Mouse (Mus musculus) cerebellum, postnatal 14 days (tissue): Measurements from ENCODE around the gene Ankzf1.

Experiments used
- DNase-seq, 2 experiments: peaks; one replicate each; pipeline ENCODE4 v3.0.0; 2021; ENCODE audit warnings: mixed read lengths in 2 of 2

Gene Ankzf1

DNA sequence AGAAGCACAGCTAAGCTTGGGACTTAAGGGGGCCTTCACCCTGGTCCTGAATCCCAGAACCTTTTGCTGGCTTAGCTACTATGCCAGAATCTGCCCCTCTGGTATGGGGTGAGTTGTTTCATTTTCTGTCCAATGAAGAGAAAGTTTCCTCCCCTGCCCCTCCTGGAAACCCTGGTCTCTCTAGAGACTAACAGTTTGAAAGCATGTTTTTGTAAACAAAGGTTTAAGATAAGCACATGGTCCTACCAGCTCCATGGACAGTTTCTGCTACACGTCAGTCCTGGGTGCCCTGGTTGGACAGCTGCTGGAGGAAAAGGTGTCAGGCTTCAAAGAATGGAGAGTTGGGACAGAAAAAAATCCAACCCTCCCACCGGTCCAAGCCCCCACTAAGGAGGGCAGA, 1.4 kb upstream of the Ankzf1 start:
- no peak for DNase-seq

DNA sequence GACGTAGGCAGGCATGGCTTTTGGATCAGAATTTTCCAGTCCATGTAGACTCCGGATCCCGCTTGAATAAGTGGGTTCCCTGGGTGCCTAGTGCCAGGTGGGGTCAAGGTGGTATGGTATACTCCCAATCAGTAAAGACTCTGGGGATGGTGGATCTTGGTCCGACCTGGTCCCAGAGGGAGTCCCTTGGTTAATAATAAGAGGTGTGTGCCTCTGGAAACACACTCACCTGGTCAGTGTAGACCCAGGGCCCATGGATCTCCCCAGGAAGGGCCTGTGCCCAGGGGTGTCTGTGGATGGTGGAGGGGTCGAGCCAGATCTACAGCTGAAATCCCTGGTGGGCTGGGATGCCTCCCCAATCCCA, 711 bp upstream of the Ankzf1 start:
- no peak for DNase-seq

DNA sequence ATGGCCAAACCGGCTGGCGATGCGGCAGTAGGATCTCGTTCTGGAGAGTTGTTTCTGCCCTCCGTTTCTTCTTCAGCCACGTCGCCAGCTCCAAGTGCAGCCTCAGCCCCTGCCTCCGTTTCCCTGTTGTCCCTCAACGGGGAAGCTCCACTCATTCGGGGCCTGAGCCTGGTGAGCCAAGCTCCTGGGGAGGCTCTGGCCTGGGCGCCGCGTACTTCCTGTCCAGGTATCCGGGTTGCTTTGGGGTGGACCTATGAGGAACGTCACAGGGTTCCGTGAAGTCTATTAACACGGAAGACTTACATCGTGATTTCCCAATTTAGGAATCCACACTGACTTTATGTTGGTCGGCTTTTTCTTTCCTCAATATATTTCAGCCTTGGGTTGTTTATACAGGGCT, 501 bp downstream of the Ankzf1 start:
- peak in 1 of 2 experiments; percentile 45 for DNase-seq

DNA sequence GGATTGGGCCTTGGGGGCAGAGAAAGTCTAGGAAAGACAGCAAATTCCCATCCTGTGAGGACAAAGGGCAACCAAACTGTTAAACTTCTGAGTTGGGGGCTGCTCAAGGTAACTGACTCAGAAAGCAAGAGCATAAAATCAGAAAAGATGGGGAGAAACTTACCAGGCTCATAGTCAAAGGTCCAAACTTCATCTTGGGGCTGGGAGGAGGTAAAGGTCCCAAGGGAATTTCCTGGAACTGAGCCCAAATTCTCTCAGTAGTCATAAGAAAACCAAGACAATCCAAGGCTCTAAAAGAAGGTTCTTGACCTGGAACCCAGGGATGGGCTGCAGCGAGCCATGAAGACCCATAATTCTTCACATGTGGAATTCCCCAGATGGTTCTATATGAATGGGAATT, 9.3 kb downstream of the Ankzf1 start:
- no peak for DNase-seq

DNA sequence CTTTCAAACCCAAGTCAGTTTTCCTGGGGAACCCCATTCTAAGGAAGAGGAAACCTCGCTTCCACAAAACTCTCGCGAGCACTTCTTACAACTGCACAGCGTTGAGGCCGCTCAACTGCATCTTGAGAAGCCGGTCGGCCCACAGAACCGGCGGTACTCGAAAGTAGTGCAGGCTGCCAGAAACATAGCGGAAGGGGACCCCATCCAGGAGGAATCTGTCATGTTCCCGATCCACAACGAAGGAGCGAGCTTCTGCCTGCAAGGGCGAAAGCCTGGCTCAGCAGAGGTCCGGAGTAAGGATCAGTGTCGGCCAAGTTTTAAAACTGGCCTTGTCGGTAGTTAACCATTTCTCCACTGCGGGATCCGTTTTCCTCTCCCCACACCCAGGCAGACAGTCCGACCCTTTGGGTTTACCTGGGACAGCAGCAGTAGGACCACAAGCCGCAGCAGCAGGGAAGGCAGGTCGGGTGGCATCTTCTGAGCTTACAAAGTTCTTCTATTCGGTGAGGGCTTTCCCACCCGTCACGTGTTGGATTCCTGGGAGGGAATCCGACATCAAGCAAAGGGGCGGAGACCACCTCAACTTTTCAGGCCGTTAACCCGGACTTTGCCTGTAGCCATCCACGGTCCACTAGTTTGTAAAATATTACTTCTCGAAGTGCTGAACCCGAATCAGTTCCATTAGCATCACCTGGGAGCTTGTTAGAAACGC, 17.2 kb downstream of the Ankzf1 start:
- DNase-seq: no peak

DNA sequence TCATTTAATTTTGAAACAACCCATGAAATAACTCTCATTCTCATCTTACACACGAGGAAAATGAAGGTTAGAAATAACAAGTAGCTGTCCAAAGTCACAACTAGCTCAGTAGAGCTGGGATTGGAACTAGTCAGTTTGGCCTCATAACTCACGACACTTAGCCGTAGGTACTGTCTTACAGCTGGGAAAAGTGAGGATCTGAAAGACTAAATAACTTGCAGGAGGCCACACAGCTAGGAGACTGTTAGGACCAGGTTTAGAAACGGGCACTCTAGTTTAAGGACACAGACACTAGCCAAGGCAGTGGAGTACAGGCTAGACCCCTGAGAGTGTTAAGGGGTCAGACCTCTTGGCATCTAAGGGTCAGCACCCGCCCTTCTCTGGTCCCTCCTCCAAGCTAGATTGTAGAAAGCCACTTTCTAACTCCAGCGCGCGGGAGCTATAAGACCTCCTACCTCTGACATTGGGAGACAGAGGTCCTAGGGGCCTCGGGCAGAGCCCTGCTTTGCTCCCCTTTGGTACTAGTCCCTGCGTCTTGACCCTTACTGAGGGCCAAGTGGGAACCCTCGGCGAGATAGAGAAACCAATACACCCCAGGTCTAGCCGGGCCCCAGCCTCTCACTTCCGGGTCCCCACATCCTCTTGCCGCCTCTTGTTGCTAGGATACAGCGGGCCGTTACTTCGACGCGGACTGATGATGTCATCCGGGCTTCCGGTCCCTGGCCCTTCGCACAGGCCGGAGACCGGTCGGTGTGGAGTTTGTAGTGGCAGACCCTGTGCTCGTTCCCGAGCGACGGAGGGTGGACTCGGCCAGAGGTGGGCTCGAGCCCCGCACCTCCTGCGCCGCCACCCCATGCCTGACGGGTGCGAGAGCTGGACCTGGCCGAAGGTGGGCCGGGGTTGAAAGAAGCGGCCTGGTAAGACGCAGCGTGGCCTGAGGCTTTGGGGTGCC, 18.5 kb downstream of the Ankzf1 start, which contains the start of the genes Glb1l and Stk16:
Gene Glb1l (minus strand): TSS at position 678 of the 952 bp plus-strand sequence.
Gene Stk16 (plus strand): TSS at position 703 of the 952 bp plus-strand sequence.
- DNase-seq: peak; percentile 97 to 98

DNA sequence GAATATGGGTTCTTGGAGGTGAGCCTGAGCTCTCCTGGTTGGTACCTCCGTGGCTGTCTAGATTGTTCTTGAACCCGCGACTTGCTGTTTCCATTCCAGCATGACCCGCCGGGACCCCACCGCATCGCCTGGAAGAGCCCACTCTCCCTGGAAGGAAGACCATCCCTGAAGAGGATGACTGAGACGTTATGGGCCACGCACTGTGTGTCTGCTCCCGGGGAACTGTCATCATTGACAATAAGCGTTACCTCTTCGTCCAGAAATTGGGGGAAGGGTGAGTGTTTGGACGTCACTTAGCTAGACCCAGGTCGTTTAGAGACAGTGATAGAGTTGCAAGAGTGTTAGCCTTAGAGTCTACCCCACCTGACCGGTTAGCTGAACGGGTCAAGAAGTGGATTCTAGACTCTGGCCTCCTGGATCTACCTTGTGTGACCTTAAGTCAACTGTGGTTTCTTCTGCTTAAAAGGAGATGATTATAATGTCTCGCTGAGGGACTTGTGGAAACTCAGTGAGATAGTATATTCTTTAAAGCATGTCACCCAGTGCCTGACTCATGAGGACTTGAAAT, 19.3 kb downstream of the Ankzf1 start:
- no peak for DNase-seq

DNA sequence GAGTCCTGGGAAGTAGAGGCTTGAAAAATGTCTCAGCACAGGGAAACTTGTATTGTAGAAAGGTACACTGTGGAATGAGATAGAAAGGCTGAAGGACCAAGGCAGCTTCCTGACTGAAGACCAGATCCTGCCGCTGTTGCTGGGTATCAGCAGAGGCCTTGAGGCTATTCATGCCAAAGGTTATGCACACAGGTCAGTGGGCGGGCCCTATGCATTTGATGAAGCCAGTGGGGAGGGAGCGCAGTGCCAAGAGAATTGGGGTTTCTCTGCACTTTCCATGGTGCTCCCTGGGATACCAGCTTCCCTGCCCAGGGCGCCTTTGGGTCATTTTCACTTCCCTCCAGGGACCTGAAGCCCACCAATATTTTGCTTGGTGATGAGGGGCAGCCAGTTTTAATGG, 20.6 kb downstream of the Ankzf1 start:
- no peak for DNase-seq

DNA sequence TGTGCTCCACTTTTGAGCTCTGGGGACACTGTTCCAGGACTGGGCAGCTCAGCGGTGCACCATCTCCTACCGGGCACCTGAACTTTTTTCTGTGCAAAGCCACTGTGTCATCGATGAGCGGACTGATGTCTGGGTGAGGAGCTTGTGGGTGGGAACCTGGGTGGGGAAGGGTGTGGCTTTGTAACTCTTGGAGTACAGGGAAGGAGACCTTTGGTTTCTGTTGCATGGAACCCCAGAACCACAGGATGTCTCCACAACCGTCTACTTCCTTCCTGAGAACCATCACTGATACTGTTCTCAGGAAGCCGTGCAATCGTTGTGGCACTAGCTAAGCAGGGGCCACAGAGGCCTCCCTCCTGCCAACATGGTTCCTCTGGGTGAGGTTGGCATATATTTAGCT, 21.1 kb downstream of the Ankzf1 start:
- DNase-seq: no peak

DNA sequence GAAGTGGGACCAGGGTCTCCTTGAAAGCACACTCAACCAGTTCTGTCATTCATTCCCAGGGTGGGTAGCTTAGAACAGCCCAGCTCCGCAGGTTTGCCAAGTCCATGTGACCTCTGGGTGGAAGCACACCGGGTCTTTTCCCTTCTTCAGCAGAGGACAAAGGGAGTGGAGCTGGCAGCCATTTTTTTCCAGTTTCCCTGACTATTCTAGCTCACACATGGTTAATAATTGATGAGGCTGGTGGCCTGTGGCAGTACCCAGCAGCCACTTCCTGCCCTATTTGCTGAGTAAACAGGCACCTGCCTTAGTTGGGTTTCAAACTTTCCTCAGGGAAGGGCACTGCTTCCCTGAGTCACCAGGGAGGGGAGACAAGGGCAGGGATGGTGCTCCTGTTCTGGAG, 22.5 kb downstream of the Ankzf1 start:
- DNase-seq: no peak

DNA sequence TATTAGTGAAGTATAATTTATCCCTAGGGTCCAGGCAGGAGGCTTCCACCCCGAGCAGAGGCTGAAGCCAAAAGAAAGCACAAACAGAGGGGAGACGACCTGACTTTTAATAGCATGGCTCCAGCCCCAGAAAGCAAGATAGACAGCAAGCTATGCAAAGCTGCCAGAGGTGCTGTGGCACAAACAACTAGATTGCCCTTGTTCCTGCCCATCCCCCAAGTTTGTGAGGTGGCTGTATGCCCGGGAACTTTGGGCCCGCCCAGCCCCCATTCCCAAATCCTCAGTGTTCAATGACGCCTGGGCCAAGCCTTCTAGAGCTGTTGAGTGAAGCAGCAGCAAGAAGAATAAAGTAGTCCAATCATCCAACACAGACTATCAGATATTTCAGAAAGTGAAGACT, 22.9 kb downstream of the Ankzf1 start:
- peak; percentile 50 to 53 for DNase-seq

DNA sequence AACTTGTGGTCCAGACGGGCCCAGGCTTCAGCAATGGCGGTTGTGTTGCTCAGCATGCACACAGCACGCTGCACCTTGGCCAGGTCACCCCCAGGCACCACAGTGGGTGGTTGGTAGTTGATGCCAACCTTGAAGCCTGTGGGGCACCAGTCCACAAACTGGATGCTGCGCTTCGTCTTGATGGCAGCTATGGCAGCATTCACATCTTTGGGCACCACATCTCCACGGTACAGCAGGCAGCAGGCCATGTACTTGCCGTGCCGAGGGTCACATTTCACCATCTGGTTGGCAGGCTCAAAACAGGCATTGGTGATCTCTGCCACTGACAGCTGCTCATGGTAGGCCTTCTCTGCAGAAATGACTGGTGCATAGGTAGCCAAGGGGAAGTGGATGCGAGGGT, 23.8 kb downstream of the Ankzf1 start:
- DNase-seq: peak in 1 of 2 experiments; percentile 44

DNA sequence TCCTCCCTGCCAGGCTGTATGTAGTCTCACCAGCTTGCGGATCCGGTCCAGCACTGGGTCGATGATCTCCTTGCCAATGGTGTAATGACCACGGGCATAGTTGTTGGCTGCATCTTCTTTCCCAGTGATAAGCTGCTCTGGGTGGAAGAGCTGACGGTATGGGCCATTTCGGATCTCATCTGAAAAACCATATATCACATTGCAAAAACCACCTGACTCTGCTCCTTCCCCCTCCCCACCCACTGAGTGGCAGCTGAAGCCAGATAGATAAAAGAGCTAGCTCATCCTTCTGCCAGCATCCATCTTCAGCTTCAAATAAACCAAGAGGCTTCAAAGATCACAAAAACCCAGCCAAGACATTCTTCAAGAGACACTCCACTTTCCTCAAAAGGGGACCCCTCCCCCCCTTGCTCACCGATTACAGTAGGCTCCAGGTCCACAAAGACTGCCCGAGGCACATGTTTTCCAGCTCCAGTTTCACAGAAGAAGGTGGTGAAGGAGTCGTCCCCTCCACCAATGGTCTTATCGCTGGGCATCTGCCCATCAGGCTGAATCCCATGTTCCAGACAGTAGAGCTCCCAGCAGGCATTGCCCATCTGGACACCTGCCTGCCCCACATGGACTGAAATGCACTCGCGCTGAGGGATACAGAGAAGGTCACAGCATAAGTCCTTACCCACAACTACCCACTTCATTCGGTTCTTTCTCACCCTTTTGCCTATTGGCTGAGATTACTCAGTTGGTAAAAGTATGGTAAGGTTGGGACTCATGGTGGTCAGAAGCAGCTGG, 25.0 kb downstream of the Ankzf1 start:
- peak; percentile 58 to 62 for DNase-seq

DNA sequence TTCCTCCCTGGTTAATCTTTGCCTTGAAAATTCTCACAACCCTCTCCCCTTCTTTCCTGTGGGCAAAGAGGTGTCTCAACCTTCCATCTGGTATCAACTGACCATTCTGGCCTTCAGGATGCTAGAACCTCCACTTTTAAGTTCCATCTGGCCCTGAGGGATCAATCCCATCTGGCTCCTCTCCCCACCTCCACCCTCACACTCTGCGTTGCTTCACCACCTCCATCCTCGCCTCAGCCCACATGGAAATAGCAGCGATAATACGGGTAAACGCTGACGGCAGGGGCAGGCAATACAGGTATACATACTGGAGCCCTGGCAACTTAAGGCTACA, 25.9 kb downstream of the Ankzf1 start:
- no peak for DNase-seq

DNA sequence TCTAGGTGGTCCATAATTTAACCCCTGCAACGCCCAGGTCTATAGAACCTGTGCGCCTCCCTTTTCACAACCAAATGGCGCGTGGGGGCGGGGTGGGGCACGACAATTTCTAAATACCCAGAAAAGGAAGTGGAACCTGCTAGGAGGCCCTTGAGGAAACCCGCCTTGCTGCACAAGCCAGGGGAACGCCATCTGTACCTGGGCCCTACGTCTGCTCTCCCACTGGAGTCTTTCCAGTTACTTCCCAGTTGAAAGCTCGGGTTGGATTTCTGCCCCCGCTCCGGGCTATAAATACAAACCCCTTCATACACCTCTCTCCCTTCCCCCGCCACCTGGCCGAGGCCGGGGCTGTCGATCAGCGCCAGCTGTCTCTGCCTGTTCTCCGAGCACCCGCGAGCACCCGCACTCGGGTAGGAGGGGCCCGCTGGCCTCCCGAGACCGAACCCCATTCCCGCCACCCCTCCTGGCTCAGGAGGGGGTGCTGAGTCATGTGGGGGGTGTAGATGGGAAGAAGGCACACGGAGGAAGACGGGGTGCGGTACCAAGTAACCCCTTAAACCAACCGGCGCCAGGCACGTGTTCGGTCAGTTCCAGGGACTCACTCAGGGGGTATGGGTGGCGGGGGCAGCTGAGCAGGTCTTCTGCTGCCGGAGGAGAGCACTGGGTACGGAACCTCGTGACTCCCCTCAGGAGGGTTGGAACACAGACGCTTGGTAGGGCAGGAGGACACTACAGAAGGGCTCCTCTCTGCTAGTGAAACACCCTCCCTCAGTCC, 26.5 kb downstream of the Ankzf1 start:
- peak; percentile 93 for DNase-seq

DNA sequence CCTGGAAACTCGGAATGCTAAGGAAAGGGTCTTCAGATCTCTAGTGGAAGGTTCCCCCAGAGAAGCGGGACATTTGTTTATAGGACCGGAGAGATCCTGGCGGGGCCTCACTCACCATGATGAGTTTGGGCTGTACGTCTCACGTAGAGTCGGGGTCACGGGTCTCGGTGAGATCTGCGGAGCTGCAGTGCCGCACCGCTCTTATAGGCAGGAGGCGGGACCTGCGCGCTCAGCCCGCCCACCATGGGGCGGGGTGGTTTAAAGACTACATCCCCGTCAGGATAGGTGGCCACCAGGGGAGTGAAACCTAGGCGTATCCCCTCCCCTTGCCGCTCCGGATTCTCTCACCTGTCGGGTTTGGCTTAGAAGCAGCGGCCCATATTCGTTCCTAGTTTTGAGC, 27.1 kb downstream of the Ankzf1 start:
- peak; percentile 97 for DNase-seq

DNA sequence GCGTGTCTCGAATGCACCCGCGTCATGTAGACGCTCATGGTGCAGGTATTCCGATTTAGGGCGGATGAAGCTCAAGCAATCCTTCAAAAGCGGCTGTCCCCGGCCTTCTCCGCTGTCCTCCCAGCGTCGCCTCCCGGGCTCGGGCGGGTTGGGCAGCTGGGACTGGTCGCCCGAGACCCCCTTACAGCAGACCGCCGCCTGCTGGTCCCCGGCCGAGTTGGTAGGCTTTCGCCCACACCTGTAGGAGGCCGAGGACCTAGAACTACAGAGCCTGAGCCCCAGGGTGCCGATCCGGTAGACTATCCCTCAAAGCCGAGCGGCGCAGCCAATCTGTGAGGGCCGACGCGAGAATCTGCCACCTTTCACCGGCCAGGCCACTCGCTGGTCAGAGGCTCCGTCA, 27.6 kb downstream of the Ankzf1 start, which contains the start of gene Tuba4a:
Gene Tuba4a (minus strand): TSS at position 335 of the 400 bp plus-strand sequence.
- peak in 1 of 2 experiments; percentile 80 for DNase-seq

DNA sequence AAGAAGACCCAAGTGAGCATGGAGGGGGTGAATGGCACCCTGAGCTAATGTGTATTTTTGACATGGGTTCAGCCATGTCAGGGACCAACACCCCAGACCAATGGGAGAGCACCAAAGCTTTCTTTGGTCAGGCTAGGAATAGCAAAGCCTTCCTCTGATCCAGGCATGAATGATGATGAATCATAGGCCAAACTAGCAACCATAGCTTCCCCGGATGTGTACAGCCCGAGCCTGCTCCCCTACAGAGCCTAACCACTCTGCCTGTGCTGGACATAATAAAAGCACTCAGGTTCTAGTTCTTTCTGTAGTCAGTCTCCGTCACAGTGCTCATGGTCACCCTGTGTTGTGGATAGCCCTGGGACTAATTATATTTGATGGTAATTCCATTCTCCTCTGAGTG, 29.6 kb downstream of the Ankzf1 start:
- DNase-seq: no peak

DNA sequence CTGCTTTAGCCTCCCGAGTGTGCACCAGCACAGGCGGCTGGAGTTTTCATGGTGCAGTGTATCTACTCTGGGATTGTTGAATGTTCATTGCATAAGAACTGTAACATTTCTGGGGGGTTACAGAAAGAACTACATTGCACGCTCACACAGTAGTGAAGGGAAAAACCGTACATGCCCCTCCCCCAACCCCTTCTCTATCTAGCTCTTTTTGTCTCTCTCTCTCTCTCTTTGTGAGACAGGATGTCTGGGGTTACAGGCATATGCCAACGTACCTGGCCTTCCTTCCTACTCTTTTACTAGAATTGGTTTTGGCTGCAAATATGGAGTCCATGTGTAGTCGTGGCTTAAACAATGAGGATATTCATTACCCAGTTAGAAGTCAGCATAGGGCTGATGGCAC, 31.0 kb downstream of the Ankzf1 start:
- DNase-seq: no peak

DNA sequence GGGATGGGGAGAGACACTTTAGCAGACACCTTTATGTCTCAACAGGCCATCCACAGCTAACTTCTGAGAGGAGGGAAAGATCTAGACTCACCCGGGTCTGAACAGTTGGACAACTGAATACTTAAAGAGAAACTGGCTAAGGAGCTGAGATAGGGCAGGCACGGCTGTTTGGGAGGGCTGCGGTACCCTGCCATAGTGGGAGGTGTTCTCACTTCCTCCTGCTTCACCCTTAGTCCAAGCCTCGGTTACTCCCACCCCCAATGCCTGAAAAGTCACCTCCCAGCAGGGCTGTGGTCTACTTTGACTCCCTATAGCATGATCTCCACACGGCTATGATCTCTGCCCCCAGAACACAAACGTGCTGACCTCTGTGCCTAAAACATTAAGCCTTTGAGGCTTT, 31.6 kb downstream of the Ankzf1 start:
- no peak for DNase-seq

DNA sequence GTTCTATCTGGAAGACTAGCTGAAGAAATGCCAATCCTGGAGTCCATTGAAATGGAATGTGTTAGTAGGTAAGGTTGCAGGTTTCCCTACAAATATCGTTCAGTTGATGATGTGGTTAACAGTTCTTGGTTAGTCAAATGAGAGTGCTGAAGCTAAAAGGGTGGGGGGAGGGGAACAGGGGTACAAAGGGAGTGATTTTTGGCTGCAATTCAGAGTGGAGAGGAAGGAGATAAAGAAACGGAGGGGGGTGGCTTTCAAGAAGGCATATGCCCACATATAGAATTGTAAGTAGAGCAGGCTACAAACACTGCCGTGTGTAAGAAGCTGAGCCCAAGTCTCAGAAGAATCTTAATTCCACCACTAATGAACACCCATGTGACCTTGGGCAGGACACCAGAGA, 33.5 kb downstream of the Ankzf1 start:
- no peak for DNase-seq

DNA sequence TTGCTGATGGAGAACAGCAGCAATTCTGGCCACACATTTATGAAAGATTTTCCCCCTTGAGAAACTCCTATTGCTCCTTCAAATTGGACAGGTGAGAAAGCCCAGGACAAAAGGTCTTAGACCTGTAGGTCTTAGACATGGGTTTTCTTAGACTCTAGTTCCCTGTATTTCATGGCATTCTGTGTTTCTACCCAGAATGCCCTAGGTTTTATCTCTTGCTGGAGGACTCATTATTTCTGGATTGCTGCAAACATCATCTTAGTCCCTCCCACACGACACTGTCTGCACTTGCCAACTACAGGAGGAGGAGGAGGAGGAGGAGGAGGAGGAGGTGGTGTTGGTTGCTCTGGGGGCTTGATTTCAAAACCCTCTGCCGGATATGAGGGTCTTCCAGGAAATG, 34.2 kb downstream of the Ankzf1 start:
- no peak for DNase-seq
